Mouse (Mus musculus) liver, embryonic 11.5 days (tissue): ENCODE data around the gene Atoh7. TPM values are rescaled to one million over a fixed set of nuclear protein-coding genes. Genes with fewer than 3 reads are reported as not detected.

Experiments
- ATAC-seq: fragments of 200-750 bp; cut with Nextera tagmentation; replicated peaks from 2 replicates; pipeline ENCODE4 v1.8.0; 2017; ENCODE audit warnings: moderate number of reproducible peaks, mild to moderate bottlenecking, moderate TSS enrichment, moderate library complexity; ENCODE audit not compliant: low FRiP score
- DNase-seq: peaks from one replicate; pipeline ENCODE4 v3.0.0-alpha.2; 2017; ENCODE audit warnings: low spot score
- H3K27ac ChIP-seq: fragments of 300-500 bp; sonication (generic); 2 replicates; pipeline ENCODE4 v1.5.1; 2014; ENCODE audit warnings: mild to moderate bottlenecking, low read depth, low read length, control low read depth
- H3K27me3 ChIP-seq: fragments of 300-500 bp; sonication (generic); replicated peaks from 2 replicates; pipeline ENCODE4 v1.6.1; 2014; ENCODE audit warnings: low read length, mixed read lengths; ENCODE audit not compliant: control insufficient read depth, insufficient read depth
- H3K36me3 ChIP-seq: fragments of 300-500 bp; sonication (generic); 2 replicates; pipeline ENCODE4 v1.6.1; 2014; ENCODE audit warnings: mild to moderate bottlenecking, low read length, moderate library complexity, mixed read lengths; ENCODE audit not compliant: control insufficient read depth, insufficient read depth
- H3K4me1 ChIP-seq: fragments of 300-500 bp; sonication (generic); replicated peaks from 2 replicates; pipeline ENCODE4 v1.6.1; 2014; ENCODE audit warnings: low read length, mixed read lengths; ENCODE audit not compliant: control insufficient read depth, insufficient read depth
- H3K4me2 ChIP-seq: fragments of 300-500 bp; sonication (generic); 2 replicates; pipeline ENCODE4 v1.6.1; 2014; ENCODE audit warnings: mild to moderate bottlenecking, control low read depth, moderate library complexity
- H3K4me3 ChIP-seq: fragments of 300-500 bp; sonication (generic); 2 replicates; pipeline ENCODE4 v1.5.1; 2014; ENCODE audit warnings: low read depth, low read length, control low read depth
- H3K9ac ChIP-seq: fragments of 300-500 bp; sonication (generic); 2 replicates; pipeline ENCODE4 v1.6.1; 2014; ENCODE audit warnings: low read depth, low read length, control low read depth
- H3K9me3 ChIP-seq: fragments of 300-500 bp; sonication (generic); 2 replicates; pipeline ENCODE4 v1.6.1; 2016; ENCODE audit warnings: low read length, inconsistent platforms, mixed read lengths; ENCODE audit not compliant: control insufficient read depth
- WGBS: fragments of 180-500 bp; shearing (Covaris S2); extraction: QIAGEN DNeasy Blood & Tissue Kit; methylation state at CpG from one replicate; pipeline ENCODE4 v1.1.7; 2014; 5-methylcytosine and 5-hydroxymethylcytosine counted together
- polyA plus RNA-seq: library from polyadenylated mRNA; unstranded; fragments of >200 nt; fragmentation: Nextera tagmentation; extraction: Ambion mirVana; gene quantifications from 2 replicates; pipeline ENCODE4 v1.2.1, GENCODE M21; 2014

Gene Atoh7
- polyA plus RNA-seq, 1 experiment from 2014 or later: not detected

DNA sequence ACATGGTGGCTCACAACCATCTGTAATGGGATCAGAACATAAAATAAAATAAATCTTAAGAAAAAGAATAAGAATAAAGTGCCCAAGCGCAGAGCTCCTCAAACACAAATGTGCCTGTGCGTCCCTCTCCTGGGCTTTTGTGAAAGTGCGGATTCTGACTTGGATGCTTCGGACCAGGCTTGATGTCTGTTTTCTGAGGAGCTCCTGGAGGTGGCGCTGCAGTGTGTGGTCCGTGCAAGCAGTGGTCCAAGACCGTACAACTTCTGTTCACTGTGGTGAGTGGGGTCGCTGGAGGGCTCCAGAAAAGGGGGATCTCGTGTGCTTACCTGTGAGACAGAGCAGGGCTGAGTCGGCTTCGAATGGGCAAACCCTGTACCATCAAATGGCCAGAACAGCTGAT lies 25.9 kb downstream of the Atoh7 start:
- Histone ChIP-seq H3K36me3 (no peaks in the 10 kb centered on the region), H3K9ac (no peak overlapping the region), H3K27ac (no peak overlapping the region), H3K4me2 (no peak overlapping the region), H3K9me3 (no peaks in the 10 kb centered on the region), H3K4me3 (no peak overlapping the region), H3K27me3 (no peaks in the 10 kb centered on the region), H3K4me1 (no peaks in the 10 kb centered on the region)
- ATAC-seq (no peak), DNase-seq (no peak)
- 44% methylated on average over 11 of the region's 11 CpGs for WGBS

DNA sequence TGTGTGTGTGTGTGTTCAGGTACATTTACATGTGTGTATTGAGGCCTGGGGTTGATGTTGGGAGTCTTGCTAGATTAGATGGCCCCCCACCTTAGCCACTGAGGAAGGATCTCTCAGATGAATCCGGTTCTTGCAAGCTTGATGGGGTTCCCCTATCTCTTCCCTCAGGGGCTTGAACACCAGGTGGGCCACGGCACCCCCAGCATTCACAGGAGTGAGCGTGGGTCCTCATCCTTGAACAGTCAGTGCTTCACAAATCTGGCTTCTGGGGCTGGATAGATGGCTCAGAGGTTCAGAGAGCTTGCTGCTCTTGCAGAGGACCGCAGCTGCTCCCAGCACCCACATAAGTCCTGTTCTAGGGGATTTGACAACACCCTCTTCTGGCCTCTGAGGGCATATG lies 26.7 kb downstream of the Atoh7 start:
- 65% methylated on average over 4 of the region's 4 CpGs for WGBS
- no peaks in the 10 kb centered on the region for H3K36me3 ChIP-seq
- no peak overlapping the region for H3K4me3 ChIP-seq
- no peak overlapping the region for H3K4me2 ChIP-seq
- DNase-seq (no peak), ATAC-seq (no peak)
- no peaks in the 10 kb centered on the region for H3K27me3 ChIP-seq
- no peak overlapping the region for H3K27ac ChIP-seq
- no peaks in the 10 kb centered on the region for H3K4me1 ChIP-seq
- no peak overlapping the region for H3K9ac ChIP-seq
- no peaks in the 10 kb centered on the region for H3K9me3 ChIP-seq

DNA sequence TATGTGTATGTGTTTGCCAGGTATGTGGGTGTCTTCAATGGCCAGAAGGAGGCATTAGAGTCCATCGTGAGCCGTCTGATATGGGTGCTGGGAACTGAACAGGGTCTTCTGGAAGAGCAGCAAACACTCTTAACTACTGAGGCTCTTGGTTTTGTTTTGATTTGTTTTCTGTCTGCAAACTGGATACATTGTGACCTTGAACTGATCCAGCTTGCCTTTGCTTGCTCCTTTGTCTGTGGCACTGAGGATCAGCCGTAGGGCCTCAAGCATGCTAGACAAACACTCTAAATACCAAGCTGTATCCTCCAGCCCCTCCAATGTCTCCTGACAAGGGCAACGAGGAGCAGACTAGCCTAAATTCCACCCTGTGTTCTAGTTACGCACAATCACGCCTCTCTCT lies 27.7 kb downstream of the Atoh7 start:
- Histone ChIP-seq H3K4me1 (no peaks in the 10 kb centered on the region), H3K27ac (no peak overlapping the region), H3K9ac (no peak overlapping the region), H3K4me2 (no peak overlapping the region), H3K27me3 (no peaks in the 10 kb centered on the region), H3K9me3 (no peaks in the 10 kb centered on the region), H3K36me3 (no peaks in the 10 kb centered on the region), H3K4me3 (no peak overlapping the region)
- WGBS: 85% methylated on average over 6 of the region's 6 CpGs
- DNase-seq (no peak), ATAC-seq (no peak)

DNA sequence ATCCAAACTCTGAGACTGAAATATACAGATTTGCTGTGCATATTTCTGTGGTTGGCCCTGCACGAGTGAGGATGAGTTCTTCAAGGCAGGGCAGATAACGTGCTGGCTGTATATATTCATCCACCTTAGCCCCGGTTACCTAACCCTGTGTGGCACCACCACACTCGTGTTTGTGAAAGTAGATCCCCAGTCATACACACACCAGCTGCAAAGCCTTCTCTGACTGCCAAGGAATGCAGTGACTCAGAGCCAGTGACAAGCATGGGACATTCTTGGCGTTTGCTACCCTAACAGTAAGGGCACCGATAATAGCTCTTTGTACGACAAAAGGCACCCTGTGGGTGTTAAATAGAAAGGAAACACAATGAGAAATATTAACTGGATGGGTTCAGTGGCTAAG lies 28.8 kb downstream of the Atoh7 start:
- no peaks in the 10 kb centered on the region for H3K4me1 ChIP-seq
- H3K9me3 ChIP-seq: no peaks in the 10 kb centered on the region
- no peak overlapping the region for H3K4me2 ChIP-seq
- no peaks in the 10 kb centered on the region for H3K27me3 ChIP-seq
- H3K9ac ChIP-seq: no peak overlapping the region
- no peak overlapping the region for H3K27ac ChIP-seq
- ATAC-seq (no peak), DNase-seq (no peak)
- 77% methylated on average over 7 of the region's 7 CpGs for whole genome bisulfite sequencing
- no peak overlapping the region for H3K4me3 ChIP-seq
- H3K36me3 ChIP-seq: no peaks in the 10 kb centered on the region

DNA sequence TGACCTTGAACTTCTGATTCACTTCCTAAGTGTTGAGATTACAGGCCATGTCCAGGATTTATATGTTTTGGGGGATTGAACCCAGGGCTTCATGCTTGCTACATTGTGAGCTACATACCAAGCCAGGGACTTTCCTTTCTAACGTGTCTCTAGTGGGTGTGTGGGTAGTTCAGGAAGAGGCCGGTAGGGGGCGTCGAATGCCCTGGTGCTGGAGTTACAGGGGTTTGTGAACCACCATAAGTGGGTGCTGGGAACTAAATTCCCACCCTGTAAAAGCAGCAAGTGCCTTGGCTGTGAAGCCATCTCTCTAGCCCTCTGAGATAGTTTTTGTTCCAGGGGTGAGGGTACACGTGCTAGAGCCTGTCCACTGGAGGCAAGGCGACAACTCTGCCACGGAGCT lies 31.0 kb downstream of the Atoh7 start:
- no peak overlapping the region for H3K4me3 ChIP-seq
- no peaks in the 10 kb centered on the region; the same call in 1 of the 2 replicates for H3K27me3 ChIP-seq
- no peak overlapping the region for H3K9ac ChIP-seq
- DNase-seq: no peak
- H3K4me2 ChIP-seq: no peak overlapping the region
- H3K36me3 ChIP-seq: no peaks in the 10 kb centered on the region
- H3K9me3 ChIP-seq: no peaks in the 10 kb centered on the region
- no peaks in the 10 kb centered on the region for H3K4me1 ChIP-seq
- no peak overlapping the region for H3K27ac ChIP-seq
- no peak for ATAC-seq
- 73% methylated on average over 7 of the region's 7 CpGs for WGBS

DNA sequence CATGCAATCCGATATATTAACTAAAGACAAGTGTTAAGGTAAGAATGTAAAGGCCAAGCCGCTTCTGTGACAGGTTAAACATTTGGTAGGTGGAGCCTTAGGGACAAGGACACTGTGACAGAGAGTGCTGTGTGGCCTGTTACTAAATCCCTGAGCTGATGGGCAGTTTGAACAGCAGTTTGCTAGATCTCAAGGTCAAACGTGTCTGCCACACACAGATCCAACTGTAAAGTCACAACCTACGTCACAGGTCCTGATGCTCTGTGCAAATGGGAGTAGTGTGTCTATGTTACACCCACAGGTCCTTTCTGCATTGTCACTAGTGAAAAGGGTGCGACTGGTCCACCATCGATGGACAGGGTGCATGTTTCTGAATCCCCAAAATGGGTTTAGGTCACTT lies 32.9 kb downstream of the Atoh7 start:
- Histone ChIP-seq H3K4me1 (no peaks in the 10 kb centered on the region), H3K27ac (no peak overlapping the region), H3K27me3 (no peaks in the 10 kb centered on the region; the same call in 1 of the 2 replicates), H3K9ac (no peak overlapping the region), H3K4me2 (no peak overlapping the region), H3K4me3 (no peak overlapping the region), H3K9me3 (no peaks in the 10 kb centered on the region), H3K36me3 (no peaks in the 10 kb centered on the region)
- ATAC-seq: no peak
- WGBS: 82% methylated on average over 6 of the region's 6 CpGs
- no peak for DNase-seq

DNA sequence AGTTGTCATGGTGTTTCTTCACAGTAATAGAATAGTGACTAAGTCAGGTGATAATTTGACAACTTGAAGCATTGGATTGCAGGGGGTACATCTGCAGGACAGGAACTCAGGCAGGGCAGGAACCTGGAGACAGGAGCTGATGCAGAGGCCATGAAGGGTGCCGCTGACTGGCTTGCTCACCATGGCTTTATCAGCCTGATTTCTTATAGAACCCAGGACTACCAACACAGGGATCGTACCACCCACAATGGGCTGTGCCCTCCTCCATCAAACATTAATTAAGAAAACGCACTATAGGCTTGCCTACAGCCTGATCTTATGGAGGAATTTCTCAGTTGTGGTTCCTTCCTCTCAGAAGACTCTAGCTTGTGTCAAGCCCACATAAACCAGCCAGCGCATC lies 33.9 kb downstream of the Atoh7 start:
- DNase-seq (no peak), ATAC-seq (no peak)
- no peaks in the 10 kb centered on the region; the same call in 1 of the 2 replicates for H3K27me3 ChIP-seq
- no peak overlapping the region for H3K9ac ChIP-seq
- WGBS: 78% methylated on average over 4 of the region's 4 CpGs
- H3K27ac ChIP-seq: no peak overlapping the region
- H3K36me3 ChIP-seq: no peaks in the 10 kb centered on the region
- H3K4me1 ChIP-seq: no peaks in the 10 kb centered on the region
- no peaks in the 10 kb centered on the region for H3K9me3 ChIP-seq
- H3K4me2 ChIP-seq: no peak overlapping the region
- no peak overlapping the region for H3K4me3 ChIP-seq

DNA sequence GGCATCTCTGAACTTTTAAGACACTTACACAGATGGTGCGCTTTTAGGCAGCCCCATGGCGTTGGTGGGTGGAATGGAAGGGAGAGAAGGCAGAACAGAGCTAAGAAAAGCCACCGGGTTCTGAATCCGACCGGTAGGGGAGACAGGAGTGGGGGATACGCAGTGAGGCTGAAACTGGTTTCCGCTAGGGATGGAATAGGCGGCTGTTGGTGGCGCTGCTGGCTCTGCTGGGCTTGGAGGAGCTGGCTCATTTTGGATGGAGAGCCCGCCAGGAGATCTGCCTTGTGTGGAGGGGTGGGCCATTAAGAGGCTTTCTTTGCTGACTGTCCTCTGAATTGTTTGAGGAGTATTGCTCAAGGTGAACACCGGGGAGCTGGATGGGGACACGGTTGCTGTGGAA lies 36.2 kb downstream of the Atoh7 start:
- Histone ChIP-seq H3K9me3 (no peaks in the 10 kb centered on the region), H3K4me1 (no peaks in the 10 kb centered on the region), H3K4me2 (no peak overlapping the region), H3K4me3 (no peak overlapping the region), H3K36me3 (no peaks in the 10 kb centered on the region), H3K27ac (no peak overlapping the region), H3K27me3 (no peaks in the 10 kb centered on the region; the same call in 1 of the 2 replicates), H3K9ac (no peak overlapping the region)
- DNase-seq (no peak), ATAC-seq (no peak)
- 53% methylated on average over 12 of the region's 12 CpGs for WGBS

DNA sequence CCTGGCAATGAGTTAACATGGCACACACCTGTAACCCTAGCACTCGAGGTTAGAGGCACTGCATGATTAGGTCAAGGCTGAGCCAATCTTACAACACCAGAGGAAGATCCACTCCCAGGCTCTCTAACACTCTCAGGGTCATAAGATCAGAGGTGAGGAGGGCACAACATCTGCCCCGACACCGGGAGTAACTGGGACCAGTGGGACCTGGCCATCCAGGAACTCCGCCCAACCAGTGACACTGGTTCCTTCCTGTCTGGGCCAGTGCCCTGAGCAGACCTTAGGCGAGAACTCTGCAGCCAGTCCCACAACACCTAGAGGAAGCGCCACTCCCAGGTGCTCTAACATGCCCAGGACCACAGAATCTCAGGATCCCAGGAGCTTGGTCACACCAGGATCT lies 37.0 kb downstream of the Atoh7 start:
- ATAC-seq (no peak), DNase-seq (no peak)
- Histone ChIP-seq H3K27me3 (no peaks in the 10 kb centered on the region; the same call in 1 of the 2 replicates), H3K27ac (no peak overlapping the region), H3K9ac (no peak overlapping the region), H3K4me1 (no peaks in the 10 kb centered on the region), H3K4me2 (no peak overlapping the region), H3K36me3 (no peaks in the 10 kb centered on the region), H3K4me3 (no peak overlapping the region), H3K9me3 (no peaks in the 10 kb centered on the region)
- 74% methylated on average over 6 of the region's 6 CpGs for WGBS
